Mouse (Mus musculus): Measurements from ENCODE around the gene Pms2.

Pms2 gene

DNA sequence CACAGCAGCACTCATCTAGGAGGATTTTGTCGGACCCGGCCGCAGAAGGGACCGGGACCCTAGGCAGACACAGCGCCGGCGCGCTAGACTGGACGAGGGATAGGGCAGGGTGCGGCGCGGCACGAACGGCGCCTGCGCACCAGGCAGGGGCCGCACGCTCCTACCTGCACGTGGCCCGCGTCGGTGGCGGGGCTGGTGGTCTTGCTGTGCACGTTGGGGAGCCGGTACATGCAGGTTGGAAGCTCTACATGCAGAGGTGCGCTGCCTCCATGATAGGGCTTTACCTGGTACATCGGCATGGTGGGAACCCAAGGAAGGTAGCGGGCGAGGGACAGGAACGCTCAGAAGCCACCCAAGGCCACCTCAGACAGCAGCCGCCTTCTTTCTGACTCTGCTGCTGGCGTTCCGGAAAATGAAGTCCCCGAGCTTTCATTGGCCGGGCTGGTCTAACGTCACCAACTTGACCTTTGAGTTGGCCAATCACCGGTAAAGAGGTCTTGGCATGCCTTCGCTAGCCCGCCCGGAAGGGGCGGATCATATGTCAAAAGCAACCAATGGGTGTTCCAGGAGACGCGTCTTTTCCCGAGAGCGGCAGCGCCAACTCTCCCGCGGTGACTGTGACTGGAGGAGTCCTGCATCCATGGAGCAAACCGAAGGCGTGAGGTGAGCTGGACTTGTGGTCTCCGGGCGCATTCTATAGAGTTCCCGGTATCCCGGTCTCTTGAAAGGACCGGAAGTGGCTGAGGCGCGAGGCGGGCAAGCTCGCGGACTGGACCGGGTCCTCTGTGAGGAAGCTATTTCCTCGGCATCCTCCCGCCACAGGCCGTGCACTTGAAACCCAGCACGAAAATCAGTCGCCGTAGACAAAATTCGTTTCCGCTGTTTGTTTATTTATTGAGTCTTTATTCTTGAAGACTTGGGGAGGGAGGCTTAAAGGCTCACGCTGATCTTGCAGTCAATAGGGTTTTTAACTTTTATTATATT lies at the start of gene Pms2, which contains the start of gene Aimp2:
Pms2 (plus strand) TSS at position 548 of the 984 bp plus-strand sequence.
Aimp2 (minus strand) TSS at position 431 of the 984 bp plus-strand sequence.
- DNase-seq: peak; percentile 99

GRCm38 (mm10) chr5:143871547-143872169 lies 38.1 kb upstream of the Pms2 start:
- no peak for DNase-seq

DNA sequence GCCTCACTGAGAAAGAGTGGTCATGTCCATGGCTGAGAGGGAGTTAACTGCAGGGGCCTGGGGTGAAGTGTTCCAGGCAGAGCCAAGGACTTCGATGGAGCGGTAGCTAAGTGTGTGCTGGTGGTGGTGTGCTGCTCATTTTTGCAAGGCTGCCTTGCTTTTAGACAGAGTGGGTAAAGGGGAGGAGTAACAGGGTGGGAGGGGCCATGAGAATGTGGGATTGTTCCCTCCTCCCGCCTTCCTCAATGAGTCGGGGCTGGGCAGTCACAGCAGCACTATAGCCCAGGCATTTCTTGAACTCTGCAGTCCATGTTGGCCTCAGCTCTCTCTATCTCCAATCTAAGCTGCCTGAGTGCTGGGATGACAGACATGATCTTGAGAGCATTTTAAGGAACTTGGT lies 35.2 kb upstream of the Pms2 start:
- no peak for DNase-seq

DNA sequence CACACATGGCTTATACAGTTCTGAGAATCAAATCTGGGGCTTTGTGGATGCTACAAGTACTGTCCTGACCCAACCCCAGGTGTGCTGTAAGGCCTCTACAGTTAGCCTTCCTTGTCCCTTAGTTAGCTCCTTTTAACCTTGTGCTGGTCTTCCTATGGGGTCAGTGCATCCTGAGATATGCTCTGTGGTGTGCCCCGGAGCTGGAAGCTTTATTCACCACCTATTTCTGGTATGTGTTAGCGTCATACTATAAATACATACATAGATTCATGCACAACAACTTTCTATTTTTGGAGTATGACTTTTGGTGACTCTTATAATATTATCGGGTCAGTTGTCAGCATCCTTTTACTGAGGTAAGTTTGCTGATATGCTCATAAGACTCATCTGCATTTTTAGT lies 24.5 kb upstream of the Pms2 start:
- DNase-seq: no peak

- DNase-seq: no peak
Measured at GRCm38 (mm10) chr5:143890741-143891140, 19.0 kb upstream of the Pms2 start.

DNA sequence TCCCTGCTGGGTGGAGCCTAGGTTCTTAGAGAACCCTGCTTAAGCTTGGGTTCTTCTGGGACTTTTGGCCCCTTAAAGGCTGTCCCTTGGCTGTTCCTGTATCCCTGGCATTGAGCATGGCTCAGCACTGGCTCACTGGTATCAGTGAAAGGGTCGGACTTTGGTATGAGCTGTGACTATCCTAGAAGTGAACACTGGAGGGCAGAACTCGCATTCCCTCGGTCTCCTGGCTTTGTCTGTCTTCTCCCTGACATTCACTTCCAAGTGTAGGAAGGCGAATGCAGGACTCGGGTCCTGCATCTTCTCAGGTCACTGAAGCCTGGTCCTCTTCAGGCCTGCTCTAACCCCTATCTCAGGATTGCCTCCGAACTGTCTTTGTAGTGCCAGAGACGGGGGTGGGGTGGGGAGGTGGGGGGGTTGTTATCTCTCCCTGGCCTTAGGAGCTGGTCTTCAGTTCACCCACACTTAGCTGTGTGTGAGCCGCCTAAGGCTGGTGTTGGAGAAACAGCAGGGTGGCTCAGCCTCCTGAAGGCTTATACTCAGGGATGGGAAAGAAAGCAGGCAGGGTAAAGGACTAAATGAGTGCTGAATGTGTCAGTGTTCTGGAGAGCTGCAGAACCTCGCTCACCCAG lies 17.4 kb upstream of the Pms2 start:
- no peak for DNase-seq

GRCm38 (mm10) chr5:143893396-143893795 lies 16.4 kb upstream of the Pms2 start:
- DNase-seq: no peak

- DNase-seq: no peak
Measured at GRCm38 (mm10) chr5:143897635-143898330, 12.0 kb upstream of the Pms2 start, which contains the start of gene Ankrd61. Gene Ankrd61, minus strand, starts transcription at chr5:143897685.

DNA sequence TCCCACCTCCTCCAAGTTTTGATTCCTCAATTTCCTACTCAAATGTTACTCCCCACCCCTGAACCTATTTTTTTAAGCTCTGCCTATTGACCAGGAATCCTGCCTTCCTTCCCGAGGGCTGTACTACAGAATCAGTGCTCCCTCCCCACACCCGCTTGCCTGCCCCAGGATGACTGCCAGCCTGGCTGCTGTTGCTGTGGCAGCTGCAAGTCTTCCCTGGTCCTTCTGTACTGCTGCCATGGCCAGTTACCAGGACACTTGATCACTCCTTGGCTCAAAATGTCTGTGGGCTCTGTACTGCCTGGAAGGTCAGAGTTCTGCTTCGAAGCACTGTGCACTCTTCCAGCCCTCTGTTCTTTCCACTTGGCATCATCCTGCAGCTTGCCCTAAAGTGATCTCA lies 7.7 kb upstream of the Pms2 start:
- no peak for DNase-seq

DNA sequence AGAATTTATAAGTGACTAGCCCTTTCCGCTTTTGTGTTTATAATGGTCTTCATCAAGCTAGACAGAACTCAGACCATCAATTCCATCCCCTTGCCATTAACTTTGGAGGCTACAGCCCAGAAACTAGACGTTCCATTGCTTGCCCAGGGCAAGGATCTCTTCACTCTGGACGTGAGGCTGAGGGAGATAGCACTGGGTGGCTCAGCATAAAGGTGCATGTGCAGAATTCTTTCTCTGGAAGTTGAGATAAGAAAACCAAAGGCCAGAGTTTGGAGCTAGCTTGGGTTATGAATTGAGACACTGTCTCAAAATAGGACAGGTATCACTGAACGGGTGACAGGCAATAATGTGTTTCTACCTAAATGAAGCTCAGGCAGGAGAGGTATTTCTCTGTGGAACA lies 6.0 kb upstream of the Pms2 start:
- no peak for DNase-seq

DNA sequence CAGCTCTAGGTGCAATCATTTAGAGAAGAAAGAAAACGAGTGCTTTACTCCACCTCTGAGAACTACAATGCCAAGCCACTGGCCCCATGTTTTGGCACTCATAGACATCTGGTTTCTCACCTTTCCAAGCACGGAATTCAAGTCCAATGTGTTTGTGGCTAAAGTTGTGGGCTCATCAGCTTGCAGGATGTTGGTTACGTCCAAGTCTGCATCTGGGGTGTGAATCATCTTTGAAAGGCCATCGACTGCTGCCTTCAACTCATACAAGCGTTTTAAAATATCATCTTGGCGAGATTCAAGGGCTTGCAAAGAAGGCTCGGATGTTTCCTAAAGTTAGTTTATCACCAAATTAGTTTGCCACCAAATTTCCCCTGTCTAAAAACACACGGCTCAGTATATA lies 3.3 kb upstream of the Pms2 start:
- DNase-seq: no peak

DNA sequence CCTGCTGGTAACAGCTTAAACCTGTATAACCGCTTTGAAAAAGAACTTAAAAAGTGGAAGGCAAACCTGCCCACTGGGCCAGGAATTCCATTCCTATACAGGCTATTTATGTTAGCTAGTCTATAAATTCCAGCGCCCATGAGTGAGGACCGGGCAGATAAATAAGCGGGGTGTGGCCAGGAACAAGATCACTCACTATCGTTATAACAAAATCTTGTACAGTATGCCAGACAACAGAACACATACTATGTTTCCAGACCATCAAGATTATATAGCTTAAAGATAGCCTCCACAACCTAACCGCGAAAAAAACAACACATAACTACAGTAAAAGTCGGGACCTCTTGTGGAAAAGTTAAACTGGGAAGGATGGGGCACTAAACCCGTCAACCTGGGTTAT lies 838 bp upstream of the Pms2 start:
- DNase-seq: no peak

DNA sequence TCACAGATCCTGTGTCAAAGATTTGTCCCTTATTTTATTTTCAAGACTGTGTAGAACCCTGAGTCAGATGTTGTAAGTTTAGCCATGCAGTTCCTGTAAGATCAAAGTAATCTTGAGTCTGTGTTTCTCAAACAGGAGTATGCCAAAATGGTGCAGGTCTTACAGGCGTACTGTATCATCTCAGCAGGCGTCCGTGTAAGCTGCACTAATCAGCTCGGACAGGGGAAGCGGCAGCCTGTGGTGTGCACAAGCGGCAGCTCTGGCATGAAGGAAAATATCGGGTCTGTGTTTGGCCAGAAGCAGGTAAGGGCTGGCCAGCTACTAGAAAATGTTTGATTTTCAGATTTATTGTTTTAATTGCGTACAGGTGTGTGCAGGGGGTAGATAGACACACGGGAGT lies 6.5 kb downstream of the Pms2 start:
- no peak for DNase-seq

DNA sequence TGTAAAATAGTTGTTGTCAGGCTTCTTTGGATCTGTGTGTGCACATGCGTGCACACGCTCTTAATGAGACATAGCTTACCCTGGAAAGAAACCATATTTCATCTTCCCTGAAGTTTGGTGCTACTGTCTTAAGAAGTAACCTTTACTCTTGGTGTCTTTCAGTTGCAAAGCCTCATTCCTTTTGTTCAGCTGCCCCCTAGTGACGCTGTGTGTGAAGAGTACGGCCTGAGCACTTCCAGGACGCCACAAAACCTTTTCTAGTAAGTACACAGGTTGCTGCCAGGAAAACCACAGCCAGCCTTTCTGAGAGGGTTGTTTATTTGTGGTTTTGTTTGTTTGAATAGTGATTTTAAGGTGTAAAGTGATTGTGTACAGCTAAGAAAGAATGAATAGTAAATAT lies 7.7 kb downstream of the Pms2 start:
- peak; percentile 60 for DNase-seq

- no peak for DNase-seq
Measured at GRCm38 (mm10) chr5:143918120-143918519, 8.4 kb downstream of the Pms2 start.

DNA sequence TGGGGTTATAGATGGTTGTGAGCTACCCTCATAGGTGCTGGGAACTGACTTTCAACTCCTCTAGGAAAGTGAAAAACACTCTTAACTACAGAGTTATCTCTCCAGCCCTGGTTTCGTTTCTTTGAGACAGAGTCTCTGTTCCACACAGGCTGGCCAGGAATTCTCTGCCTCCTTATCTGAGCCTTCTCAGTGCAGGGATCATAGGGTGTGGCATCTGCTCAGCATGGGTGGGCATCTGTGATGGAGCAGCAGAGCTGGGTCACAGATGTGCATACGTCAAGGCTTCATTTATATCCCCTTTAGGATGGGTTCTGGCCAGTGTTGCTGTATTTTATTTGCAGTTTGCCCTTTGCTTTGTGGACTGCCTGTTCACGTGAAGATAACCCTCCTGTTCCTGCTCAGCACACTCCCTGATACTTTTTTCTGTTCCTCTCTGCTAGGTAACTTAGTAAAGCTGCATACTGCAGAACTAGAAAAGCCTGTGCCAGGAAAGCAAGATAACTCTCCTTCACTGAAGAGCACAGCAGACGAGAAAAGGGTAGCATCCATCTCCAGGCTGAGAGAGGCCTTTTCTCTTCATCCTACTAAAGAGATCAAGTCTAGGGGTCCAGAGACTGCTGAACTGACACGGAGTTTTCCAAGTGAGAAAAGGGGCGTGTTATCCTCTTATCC lies 15.2 kb downstream of the Pms2 start:
- no peak for DNase-seq

- DNase-seq: no peak
Measured at GRCm38 (mm10) chr5:143927875-143928274, 18.1 kb downstream of the Pms2 start, which contains the start of gene Gm42421. Gene Gm42421, plus strand, starts transcription at chr5:143928175.

DNA sequence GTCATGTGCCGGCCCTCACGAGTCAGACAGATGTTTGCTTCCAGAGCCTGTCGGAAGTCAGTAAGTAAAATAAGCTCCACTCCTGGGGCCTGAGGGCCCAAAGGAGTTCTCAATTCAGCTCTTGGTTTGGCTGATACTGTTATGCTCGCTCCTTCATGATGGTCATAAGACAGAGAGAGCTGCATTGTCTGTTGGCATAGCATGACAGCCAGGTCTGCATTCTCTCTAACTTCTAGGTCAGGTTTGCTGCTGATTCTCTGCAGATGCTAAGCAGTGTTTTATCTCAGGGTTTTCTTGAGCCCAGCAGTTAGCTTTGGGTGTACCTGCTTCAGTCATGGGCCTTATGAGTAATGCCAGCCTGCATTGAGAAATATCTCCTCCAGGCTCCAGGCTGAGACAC lies 19.5 kb downstream of the Pms2 start:
- DNase-seq: no peak

GRCm38 (mm10) chr5:143930656-143931055 lies 20.9 kb downstream of the Pms2 start:
- no peak for DNase-seq

DNA sequence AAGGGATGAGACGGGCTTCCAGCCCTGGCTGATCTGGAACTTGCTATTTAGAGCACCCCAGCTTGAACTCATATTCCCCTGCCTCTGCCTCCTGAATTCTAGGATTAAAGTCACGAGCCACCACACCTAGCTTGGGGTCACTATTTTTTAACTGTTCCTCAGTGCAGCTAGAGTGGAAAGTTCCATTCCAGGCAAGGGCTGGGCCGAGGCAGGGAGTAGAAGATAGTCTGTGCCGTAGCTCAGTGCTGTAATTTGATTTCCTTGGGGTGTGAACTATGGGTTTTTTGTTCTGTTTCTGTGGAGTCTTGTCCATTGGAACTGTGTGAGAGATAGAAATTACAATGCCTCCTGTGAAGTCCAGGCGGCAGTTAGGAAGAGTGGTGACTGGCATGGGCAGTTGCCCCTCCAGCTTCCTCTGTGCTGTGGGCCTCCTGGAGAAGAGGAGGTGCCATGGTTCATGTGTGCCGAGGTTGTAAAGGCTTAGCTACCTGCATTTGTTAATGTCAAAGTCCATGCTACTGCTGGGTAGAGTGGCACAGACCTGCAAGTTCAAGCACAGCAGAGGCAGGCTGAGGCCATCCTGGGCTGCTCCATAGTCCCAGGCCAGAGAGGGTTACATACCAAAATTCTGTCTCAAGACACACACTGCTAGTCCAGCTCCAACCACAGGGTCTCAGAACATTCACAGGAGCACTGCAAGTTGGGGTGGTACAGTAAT lies 22.3 kb downstream of the Pms2 start:
- DNase-seq: no peak

GRCm38 (mm10) chr5:143932831-143933230 lies 23.1 kb downstream of the Pms2 start, which contains the start of gene Rsph10b:
Gene Rsph10b, plus strand, starts transcription at chr5:143933035.
- peak; percentile 39 for DNase-seq
